Mouse (Mus musculus): ENCODE data around the gene Zdhhc21.

Zdhhc21 gene

GRCm38 (mm10) chr4:82859131-82860125 is at the start of gene Zdhhc21:
Gene Zdhhc21 (minus strand): TSS chr4:82859958.
- peak; percentile 72 for DNase-seq (ENCODE audit: low spot score)

GRCm38 (mm10) chr4:82895227-82895626 is 35.5 kb upstream of the Zdhhc21 start:
- no peak for DNase-seq (ENCODE audit: low spot score)

GRCm38 (mm10) chr4:82892247-82892646 is 32.5 kb upstream of the Zdhhc21 start:
- no peak for DNase-seq (ENCODE audit: low spot score)

GRCm38 (mm10) chr4:82891566-82891965 is 31.8 kb upstream of the Zdhhc21 start:
- DNase-seq (ENCODE audit: low spot score): no peak

- DNase-seq (ENCODE audit: low spot score): no peak
Measured at GRCm38 (mm10) chr4:82891049-82891448, 31.3 kb upstream of the Zdhhc21 start.

GRCm38 (mm10) chr4:82890585-82890984 is 30.8 kb upstream of the Zdhhc21 start:
- no peak for DNase-seq (ENCODE audit: low spot score)

- no peak for DNase-seq (ENCODE audit: low spot score)
Measured at GRCm38 (mm10) chr4:82886148-82886547, 26.4 kb upstream of the Zdhhc21 start.

GRCm38 (mm10) chr4:82885535-82885913 is 25.8 kb upstream of the Zdhhc21 start:
- DNase-seq (ENCODE audit: low spot score): no peak

- DNase-seq (ENCODE audit: low spot score): no peak
Measured at GRCm38 (mm10) chr4:82884636-82885534, 25.1 kb upstream of the Zdhhc21 start, which contains the start of gene Cer1. Gene Cer1 (minus strand): TSS chr4:82885148.

GRCm38 (mm10) chr4:82882500-82882899 is 22.7 kb upstream of the Zdhhc21 start:
- DNase-seq (ENCODE audit: low spot score): no peak

GRCm38 (mm10) chr4:82881366-82881765 is 21.6 kb upstream of the Zdhhc21 start:
- DNase-seq (ENCODE audit: low spot score): no peak

GRCm38 (mm10) chr4:82880243-82880642 is 20.5 kb upstream of the Zdhhc21 start:
- no peak for DNase-seq (ENCODE audit: low spot score)

GRCm38 (mm10) chr4:82879152-82879551 is 19.4 kb upstream of the Zdhhc21 start:
- DNase-seq (ENCODE audit: low spot score): no peak

- DNase-seq (ENCODE audit: low spot score): no peak
Measured at GRCm38 (mm10) chr4:82876656-82877055, 16.9 kb upstream of the Zdhhc21 start.

GRCm38 (mm10) chr4:82875532-82875931 is 15.8 kb upstream of the Zdhhc21 start:
- no peak for DNase-seq (ENCODE audit: low spot score)

GRCm38 (mm10) chr4:82874791-82875190 is 15.0 kb upstream of the Zdhhc21 start:
- no peak for DNase-seq (ENCODE audit: low spot score)

GRCm38 (mm10) chr4:82872548-82872947 is 12.8 kb upstream of the Zdhhc21 start:
- DNase-seq (ENCODE audit: low spot score): no peak

- no peak for DNase-seq (ENCODE audit: low spot score)
Measured at GRCm38 (mm10) chr4:82872121-82872520, 12.4 kb upstream of the Zdhhc21 start.

GRCm38 (mm10) chr4:82870931-82871330 is 11.2 kb upstream of the Zdhhc21 start:
- DNase-seq (ENCODE audit: low spot score): no peak

- DNase-seq (ENCODE audit: low spot score): no peak
Measured at GRCm38 (mm10) chr4:82867731-82868445, 8.1 kb upstream of the Zdhhc21 start.

GRCm38 (mm10) chr4:82867111-82867510 is 7.4 kb upstream of the Zdhhc21 start:
- DNase-seq (ENCODE audit: low spot score): no peak

Data from T-cell, adult 2 months (primary cell).